Mouse (Mus musculus) E14TG2a.4 (cell line): ENCODE results near the gene 4930596D02Rik.

Experiments used
- CTCF ChIP-seq: conservative IDR thresholded peaks from 2 replicates; pipeline ENCODE4 v1.5.1; 2014; ENCODE audit warnings: low read length
- NANOG ChIP-seq: IDR thresholded peaks from 2 replicates; pipeline ENCODE4 v1.6.1; 2014; ENCODE audit warnings: borderline replicate concordance, low read length, mixed read lengths

DNA sequence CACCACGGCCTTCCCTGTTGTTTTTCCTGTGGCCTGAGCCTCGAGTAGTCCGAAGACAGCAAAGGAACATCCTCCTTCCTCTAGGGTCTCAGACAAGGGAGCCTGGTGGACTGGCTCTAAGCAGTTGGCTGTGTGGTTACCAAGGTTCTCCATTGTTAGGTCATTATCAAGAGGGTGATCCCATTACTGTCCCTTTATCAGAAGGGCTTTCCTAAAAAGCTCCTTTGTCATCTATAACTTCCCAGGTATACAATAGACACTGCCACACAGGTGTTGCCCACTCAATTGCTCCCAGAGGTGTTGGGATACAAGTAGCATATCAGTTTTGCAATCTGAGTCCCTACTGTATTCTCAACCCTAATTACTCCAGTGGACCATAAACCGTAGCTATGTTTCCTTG, at the start of gene 4930596D02Rik:
- TF ChIP-seq CTCF (no peak), NANOG (no peak)
